Mouse (Mus musculus) small intestine, adult 2 months (tissue): ENCODE results near the gene Tradd.

ENCODE experiments used
- CTCF ChIP-seq: fragments of 200-500 bp; IDR thresholded peaks from 2 replicates; pipeline ENCODE4 v1.5.1; 2012; ENCODE audit warnings: low read depth, mild to moderate bottlenecking, control low read depth, inconsistent platforms, low read length, moderate library complexity, mixed read lengths; ENCODE audit not compliant: insufficient replicate concordance, insufficient read length; ENCODE audit errors: extremely low read depth
- POLR2A ChIP-seq: fragments of 200-500 bp; IDR thresholded peaks from 2 replicates; pipeline ENCODE4 v1.6.1; 2012; ENCODE audit warnings: low read depth, mild to moderate bottlenecking, control low read depth, inconsistent platforms, low read length, moderate library complexity

DNA sequence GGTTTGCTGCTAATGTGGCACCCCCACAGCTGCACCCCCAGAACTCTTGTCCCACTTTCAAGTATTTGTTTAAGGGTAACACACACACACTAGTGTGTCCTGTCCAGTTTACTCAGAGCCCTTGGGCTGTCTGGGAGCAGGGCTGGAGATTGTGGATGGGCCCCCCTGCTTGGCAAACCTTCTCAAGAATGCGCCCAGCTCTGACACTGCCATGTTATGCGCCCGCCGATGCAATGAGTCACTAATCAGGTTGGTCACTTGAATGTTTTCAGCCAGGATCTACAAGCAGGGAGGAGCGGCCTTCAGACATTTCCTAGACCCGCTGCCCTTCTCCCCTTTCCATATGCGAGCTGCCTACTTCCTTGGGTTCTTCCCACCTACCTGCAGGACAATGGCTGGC is 28.1 kb upstream of the Tradd start:
- TF ChIP-seq CTCF (no peak), POLR2A (no peak)
